8 mouse cellular contexts compared by ENCODE assay signal in the genomic region with DNA sequence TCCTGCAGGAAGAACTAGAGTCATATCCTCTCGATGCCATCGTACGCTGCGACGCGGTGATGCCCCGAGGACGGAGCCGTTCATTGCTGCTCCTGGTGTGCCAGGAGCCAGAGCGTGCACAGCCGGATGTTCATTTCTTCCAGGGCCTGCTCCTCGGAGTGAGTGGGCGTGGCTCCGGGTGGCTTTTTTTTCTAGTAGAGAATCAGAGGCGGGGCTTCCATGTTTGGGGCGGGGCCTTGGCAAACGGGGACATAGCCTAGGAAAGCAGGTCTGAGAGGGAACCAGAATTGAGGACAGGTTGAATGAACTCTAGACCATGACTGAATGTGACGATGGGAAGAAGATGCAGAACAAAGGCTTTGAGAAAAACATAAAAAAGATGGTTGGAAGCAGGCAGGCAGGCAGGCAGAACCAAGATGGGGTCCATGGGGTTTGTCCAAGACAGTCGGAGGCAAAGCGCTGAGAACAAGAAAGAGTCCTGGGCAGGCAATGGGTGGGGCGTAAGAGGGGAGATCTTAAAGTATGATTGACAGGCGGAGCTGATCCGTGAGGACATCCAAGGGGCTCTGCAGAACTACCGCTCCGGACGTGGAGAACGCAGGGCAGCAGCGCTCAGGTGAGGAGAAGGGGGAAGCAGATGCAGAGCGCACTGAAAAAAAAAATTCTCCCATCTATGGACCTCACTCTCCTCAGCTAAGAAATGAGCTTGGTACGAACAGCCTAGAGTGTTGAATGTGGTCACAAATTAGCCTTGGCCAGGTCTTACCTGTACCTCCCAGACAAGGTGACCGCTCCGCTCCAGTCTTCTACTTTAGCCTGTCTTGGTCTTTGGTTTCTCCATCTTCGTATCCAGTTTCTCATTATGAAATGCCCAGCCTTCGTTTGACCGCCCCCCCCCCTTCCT. TPM values are rescaled to one million over a fixed set of nuclear protein-coding genes. Genes with fewer than 3 reads are reported as not detected.
A peak's percentile ranks its signal among the peaks of the same experiment; 100 is the strongest.
DNase-seq lines count a peak whose midpoint lies in the region; ATAC-seq and TF ChIP-seq lines count a peak whose summit lies in the region.

No protein-coding gene starts in this region.

- peak overlapping the region; percentile 37 for H3K9ac ChIP-seq in hindbrain, embryonic 12.5 days

- POLR2A ChIA-PET in Patski (lab: Charles Lee) = no interaction called here

- TF ChIP-seq POLR2A in cerebellum, adult 2 months (IDR thresholded peaks at IDR 0.05; ENCODE audit: borderline replicate concordance, insufficient read depth, low read length) = no peak

- peaks cover 7% of the 10 kb centered on the region for H3K4me1 ChIP-seq in cerebellum, adult 2 months (ENCODE audit: control insufficient read depth, insufficient read depth, low read length)
- H3K4me1 ChIP-seq in hindbrain, embryonic 12.5 days = peaks cover 8% of the 10 kb centered on the region; the same call in 1 of the 2 replicates

- in situ Hi-C loops in Patski (cut with MboI; ENCODE audit: low pct_unique_long_range_greater_than_20kb) = no loop called here

- H3K4me3 ChIP-seq in cerebellum, adult 2 months (replicated peaks; ENCODE audit: insufficient read depth, low read depth, low read length) = peak overlapping the region; percentile 51
- H3K4me3 ChIP-seq in hindbrain, embryonic 12.5 days = peak overlapping the region; percentile 37

- 0 out of 2 replicates have a peak, but pooled peaks cover 3% of the 10 kb centered on the region for H3K9me3 ChIP-seq in hindbrain, embryonic 12.5 days (replicated peaks)

- WGBS in cerebellum, adult 2 months = 5% methylated on average over 35 of the region's 35 CpGs
- 2% methylated on average over 35 of the region's 35 CpGs for WGBS in hindbrain, embryonic 12.5 days

- ATAC-seq in Patski = peak; percentile 20
- peak; percentile 44 for ATAC-seq in hindbrain, embryonic 12.5 days (ENCODE audit: low FRiP score)

- H3K4me2 ChIP-seq in hindbrain, embryonic 12.5 days (replicated peaks) = peak overlapping the region; percentile 69

- no peak for DNase-seq in Patski (ENCODE audit: low read depth, low spot score)
- peak; percentile 58 for DNase-seq in cerebellum, adult 2 months
- DNase-seq in forelimb bud, embryonic 11.5 days (ENCODE audit: low read depth, low spot score) = peak; percentile 34
- peak; percentile 42 to 60 for DNase-seq in layer of hippocampus, postnatal 10 days (ENCODE audit: low spot score in 2 of 2)
- peak; percentile 80 for DNase-seq in lung, postnatal 14 days
- DNase-seq in right cerebral cortex, adult 2 months (ENCODE audit: low spot score in 2 of 2) = peak; percentile 52 to 66
- no peak for DNase-seq in natural killer cell, adult 2 months (ENCODE audit: low spot score in 2 of 2)

- no peak for TF ChIP-seq CTCF in Patski (IDR thresholded peaks at IDR 0.05)
- no peak for TF ChIP-seq CTCF in cerebellum, adult 2 months (IDR thresholded peaks at IDR 0.05; ENCODE audit: borderline replicate concordance, insufficient read depth, low read depth, low read length)

- no peak overlapping the region for H3K27ac ChIP-seq in cerebellum, adult 2 months (ENCODE audit: insufficient read depth, low read length)
- no peak overlapping the region for H3K27ac ChIP-seq in hindbrain, embryonic 12.5 days

- CTCF ChIA-PET in Patski (lab: Charles Lee) = interaction anchor here (0.8 to 1.5 kb wide), 7 partner anchors 10 to 803 kb away, joined by 3 to 5 read pairs (median 3); no protein-coding TSS in a partner anchor

- H3K36me3 ChIP-seq in hindbrain, embryonic 12.5 days = no peaks in the 10 kb centered on the region

- peaks cover 27% of the 10 kb centered on the region for H3K27me3 ChIP-seq in Patski
- H3K27me3 ChIP-seq in cerebellum, adult 2 months (ENCODE audit: control insufficient read depth, insufficient read depth, low read length) = no peaks in the 10 kb centered on the region
- peaks cover 59% of the 10 kb centered on the region for H3K27me3 ChIP-seq in hindbrain, embryonic 12.5 days

RNA-seq across cellular contexts. Expression of gene Eps8l1, which starts 10.1 kb away (rescaled TPM):
- polyA plus RNA-seq in Patski (2021) = 0.04 TPM
- 10.6 and 20.6 TPM in 2 replicates for polyA plus RNA-seq in cerebellum, adult 2 months (2012; rRNA removed)
- polyA plus RNA-seq in hindbrain, embryonic 12.5 days (2016; fragmentation: Nextera tagmentation; extraction: Ambion mirVana) = 7.1 and 8.6 TPM in 2 replicates
- total RNA-seq in layer of hippocampus, postnatal 10 days (2021) = 1 to 10 TPM; 3.2 to 4.9 TPM

RNA-seq across cellular contexts. Expression of gene Rdh13, which starts 25.1 kb away (rescaled TPM):
- polyA plus RNA-seq in Patski (2021) = 45.3 TPM
- polyA plus RNA-seq in cerebellum, adult 2 months (2012; rRNA removed) = 32.7 and 33.0 TPM in 2 replicates
- 29.2 and 30.1 TPM in 2 replicates for polyA plus RNA-seq in hindbrain, embryonic 12.5 days (2016; fragmentation: Nextera tagmentation; extraction: Ambion mirVana)
- 10 to 100 TPM; 33.6 to 40.1 TPM for total RNA-seq in layer of hippocampus, postnatal 10 days (2021)

RNA-seq across cellular contexts. Expression of gene Ppp1r12c, which starts 31.0 kb away (rescaled TPM):
- polyA plus RNA-seq in Patski (2021) = 85.2 TPM
- 111 and 120 TPM in 2 replicates for polyA plus RNA-seq in cerebellum, adult 2 months (2012; rRNA removed)
- polyA plus RNA-seq in hindbrain, embryonic 12.5 days (2016; fragmentation: Nextera tagmentation; extraction: Ambion mirVana) = 65.8 and 72.0 TPM in 2 replicates
- 100 to 1,000 TPM; 114 to 125 TPM for total RNA-seq in layer of hippocampus, postnatal 10 days (2021)

RNA-seq across cellular contexts. Expression of gene Tnnt1, which starts 45.7 kb away (rescaled TPM):
- not detected for polyA plus RNA-seq in Patski (2021)
- polyA plus RNA-seq in cerebellum, adult 2 months (2012; rRNA removed) = 2.9 and 6.7 TPM in 2 replicates
- 19.2 and 72.4 TPM in 2 replicates for polyA plus RNA-seq in hindbrain, embryonic 12.5 days (2016; fragmentation: Nextera tagmentation; extraction: Ambion mirVana)
- total RNA-seq in layer of hippocampus, postnatal 10 days (2021) = 1 to 10 TPM; 2.0 to 2.9 TPM

RNA-seq across cellular contexts. Expression of gene Tnni3, which starts 53.5 kb away (rescaled TPM):
- 0.33 TPM for polyA plus RNA-seq in Patski (2021)
- polyA plus RNA-seq in cerebellum, adult 2 months (2012; rRNA removed) = 5.4 and 9.5 TPM in 2 replicates
- 2.2 and 3.1 TPM in 2 replicates for polyA plus RNA-seq in hindbrain, embryonic 12.5 days (2016; fragmentation: Nextera tagmentation; extraction: Ambion mirVana)
- 1 to 10 TPM in 1 of 2 experiments, under 1 TPM in 1; 0.94 to 2.0 TPM for total RNA-seq in layer of hippocampus, postnatal 10 days (2021)

Comparison
In these comparisons a context has a peak if more than half of its experiments do, and no peak if none do; other contexts are left out.
1. DNase-seq: peak in cerebellum, adult 2 months (2 of 2), forelimb bud, embryonic 11.5 days (single experiment), layer of hippocampus, postnatal 10 days (2 of 2), lung, postnatal 14 days (single experiment) and right cerebral cortex, adult 2 months (2 of 2); none in Patski (single experiment) and natural killer cell, adult 2 months (0 of 2).